Mouse (Mus musculus): ENCODE results near the gene Actl7b. TPM values are rescaled to one million over a fixed set of nuclear protein-coding genes. Genes with fewer than 3 reads are reported as not detected.

Actl7b gene
- polyA plus RNA-seq (2012; ENCODE audit: low replicate concordance), result 0.20 TPM in 2 replicates

DNA sequence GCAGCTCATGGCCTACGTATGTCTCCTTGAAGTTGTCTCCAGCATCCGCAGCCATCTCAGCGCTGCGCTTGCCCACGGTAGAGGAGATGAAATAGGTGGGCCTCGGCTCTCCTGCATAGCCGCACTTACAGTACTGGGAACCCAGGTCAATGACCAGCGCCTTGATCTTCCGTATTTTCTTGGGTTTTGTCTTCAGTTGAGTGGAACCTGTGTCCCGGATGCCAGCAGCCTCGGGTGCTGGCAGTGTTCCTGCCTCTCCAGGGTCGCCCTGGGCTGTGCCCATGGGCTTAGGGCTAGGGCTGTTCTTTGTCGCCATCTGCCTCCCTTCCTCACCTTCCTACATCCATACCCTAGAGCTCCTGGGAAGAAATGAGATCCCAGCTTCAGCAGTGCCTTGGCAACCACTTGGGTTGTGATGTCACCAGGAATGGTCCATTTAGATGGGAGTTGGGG lies at the start of gene Actl7b:
TSS of gene Actl7b (minus strand) at position 403 of the 453 bp plus-strand sequence.

GRCm38 (mm10) chr4:56743363-56744195 lies 2.3 kb upstream of the Actl7b start, which contains the start of gene Actl7a:
Actl7a (plus strand) TSS chr4:56743413.

DNA sequence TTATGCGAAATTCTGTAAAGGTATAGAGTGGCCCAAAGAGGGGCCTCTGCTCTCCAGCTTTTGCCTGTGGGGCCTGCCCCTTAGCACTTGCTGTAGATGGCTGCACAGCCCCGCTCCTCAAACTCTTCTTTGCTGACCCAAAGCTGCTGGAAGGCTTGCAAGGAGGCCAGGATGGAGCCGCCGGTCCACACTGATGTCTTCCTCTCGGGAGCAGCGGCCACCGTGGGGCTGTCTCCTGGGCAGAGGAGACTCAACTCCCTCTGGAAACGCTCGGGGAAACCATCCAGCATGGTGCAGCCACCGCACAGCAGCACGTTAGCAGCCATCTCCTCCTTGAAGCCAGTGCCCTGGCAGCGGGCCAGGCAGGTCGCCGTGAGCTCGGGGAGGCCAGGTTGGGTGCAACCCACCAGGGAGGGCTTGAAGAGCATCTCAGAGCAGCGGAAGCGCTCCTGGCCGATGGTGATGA lies 1.2 kb downstream of the Actl7b start, which contains the start of gene Gm26657:
TSS of gene Gm26657 (plus strand) at position 51 of the 466 bp plus-strand sequence.

Other genes starting within 250 kb of the Actl7b start
- not detected in 2 replicates for gene Gm26657, start 1.4 kb downstream of the Actl7b start, polyA plus RNA-seq (2012; ENCODE audit: low replicate concordance)
- gene Actl7a, start 2.0 kb upstream of the Actl7b start, polyA plus RNA-seq (2012; ENCODE audit: low replicate concordance), result not detected in 2 replicates
- gene Elp1, start 60.9 kb upstream of the Actl7b start, polyA plus RNA-seq (2012; ENCODE audit: low replicate concordance), result 0.60 and 2.2 TPM in 2 replicates
- 6.5 and 6.7 TPM in 2 replicates for gene Fam206a, start 60.9 kb upstream of the Actl7b start, polyA plus RNA-seq (2012; ENCODE audit: low replicate concordance)
- gene Ctnnal1, start 123.7 kb upstream of the Actl7b start, polyA plus RNA-seq (2012; ENCODE audit: low replicate concordance), result 7.8 and 9.3 TPM in 2 replicates
- 1.7 and 3.1 TPM in 2 replicates for gene Tmem245, start 206.0 kb upstream of the Actl7b start, polyA plus RNA-seq (2012; ENCODE audit: low replicate concordance)
- gene Frrs1l, start 248.9 kb upstream of the Actl7b start, polyA plus RNA-seq (2012; ENCODE audit: low replicate concordance), result 0.02 TPM in 1 of 2 replicates, not detected in the other

Measured in leukemia stem cell, adult 10-12 weeks (primary cell).